Mouse (Mus musculus) heart, postnatal 0 days (tissue): ENCODE data around the gene Map2k5. TPM values are rescaled to one million over a fixed set of nuclear protein-coding genes. Genes with fewer than 3 reads are reported as not detected.

Experiments used
- ATAC-seq: fragments of 200-750 bp; cut with Nextera tagmentation; 2 replicates; pipeline ENCODE4 v1.8.0; 2017; ENCODE audit warnings: low read depth, moderate number of reproducible peaks, moderate library complexity; ENCODE audit not compliant: insufficient read depth
- DNase-seq: peaks from one replicate; pipeline ENCODE4 v3.0.0-alpha.2; 2016; ENCODE audit warnings: low spot score
- H3K27ac ChIP-seq: fragments of 300-500 bp; sonication (generic); 2 replicates; pipeline ENCODE4 v1.5.1; 2014; ENCODE audit warnings: low read depth, mild to moderate bottlenecking
- H3K27me3 ChIP-seq: fragments of 300-500 bp; sonication (generic); 2 replicates; pipeline ENCODE4 v1.6.1; 2014; ENCODE audit warnings: low read length, mixed read lengths; ENCODE audit not compliant: control insufficient read depth, insufficient read depth
- H3K36me3 ChIP-seq: fragments of 300-500 bp; sonication (generic); replicated peaks from 2 replicates; pipeline ENCODE4 v1.6.1; 2014; ENCODE audit warnings: low read length, mixed read lengths; ENCODE audit not compliant: control insufficient read depth, insufficient read depth
- H3K4me1 ChIP-seq: fragments of 300-500 bp; sonication (generic); 2 replicates; pipeline ENCODE4 v1.6.1; 2014; ENCODE audit warnings: antibody characterized with exemption; ENCODE audit not compliant: control insufficient read depth, insufficient read depth
- H3K4me2 ChIP-seq: fragments of 300-500 bp; sonication (generic); 2 replicates; pipeline ENCODE4 v1.6.1; 2014; ENCODE audit warnings: low read depth, mild to moderate bottlenecking, low read length, moderate library complexity
- H3K4me3 ChIP-seq: fragments of 300-500 bp; sonication (generic); 2 replicates; pipeline ENCODE4 v1.5.1; 2014; ENCODE audit warnings: low read depth, low read length
- H3K9ac ChIP-seq: fragments of 300-500 bp; sonication (generic); replicated peaks from 2 replicates; pipeline ENCODE4 v1.6.1; 2014; ENCODE audit warnings: low read depth, low read length, mixed read lengths
- H3K9me3 ChIP-seq: fragments of 300-500 bp; sonication (generic); replicated peaks from 2 replicates; pipeline ENCODE4 v1.6.1; 2016; ENCODE audit warnings: low read length; ENCODE audit not compliant: control insufficient read depth
- CTCF ChIP-seq: IDR thresholded peaks from 2 replicates; pipeline ENCODE4 v1.5.1; 2016; ENCODE audit warnings: antibody characterized with exemption, control low read depth, low read depth
- EP300 ChIP-seq: IDR thresholded peaks from 2 replicates; pipeline ENCODE4 v1.6.1; 2016; ENCODE audit warnings: antibody characterized with exemption, low read depth
- WGBS: fragments of 180-500 bp; shearing (Covaris S2); extraction: QIAGEN DNeasy Blood & Tissue Kit; methylation state at CpG from one replicate; pipeline ENCODE4 v1.1.7; 2014; 5-methylcytosine and 5-hydroxymethylcytosine counted together
- polyA plus RNA-seq: library from polyadenylated mRNA; unstranded; fragments of >200 nt; fragmentation: Nextera tagmentation; extraction: Ambion mirVana; gene quantifications from 2 replicates; pipeline ENCODE4 v1.2.1, GENCODE M21; 2015
- total RNA-seq: library from RNA; depleted of rRNA; stranded (reverse); fragments of >200 nt; gene quantifications from 2 replicates; pipeline ENCODE4 v1.2.3, GENCODE M21; 2014; ENCODE audit warnings: low replicate concordance

The Map2k5 gene
- total and polyA plus RNA-seq, 2 experiments from 2014 or later, result 22.6 to 33.9 TPM

DNA sequence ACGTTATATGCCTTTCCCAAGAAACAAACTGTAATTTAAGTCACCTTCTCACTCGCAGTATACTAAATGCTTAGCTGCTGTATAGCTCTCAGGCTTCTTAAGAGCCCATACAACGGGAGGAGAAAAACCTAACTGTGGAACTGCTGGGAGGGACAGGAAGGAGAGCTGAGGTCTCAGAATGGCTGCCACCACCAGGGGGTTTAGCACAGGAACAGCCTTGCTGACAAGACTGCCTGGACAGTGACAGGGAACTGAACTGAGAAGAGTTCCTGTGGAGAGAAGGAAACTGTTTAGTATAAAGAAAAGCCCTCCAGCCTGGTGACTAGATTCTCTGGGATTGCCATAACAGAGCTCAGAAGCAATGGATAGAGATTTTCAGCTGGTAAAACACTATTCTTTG lies 35.9 kb downstream of the Map2k5 start:
- WGBS, result 76% methylated on average over 3 of the region's 3 CpGs
- peaks cover 16% of the 10 kb centered on the region for H3K4me1 ChIP-seq
- TF ChIP-seq EP300, result no peak
- peak; percentile 7; the same call in 1 of the 2 replicates for TF ChIP-seq CTCF
- H3K4me3 ChIP-seq, result no peak overlapping the region
- DNase-seq (no peak), ATAC-seq (no peak)
- H3K36me3 ChIP-seq, result peaks cover 14% of the 10 kb centered on the region
- no peaks in the 10 kb centered on the region for H3K27me3 ChIP-seq
- no peak overlapping the region for H3K4me2 ChIP-seq
- H3K9me3 ChIP-seq, result no peaks in the 10 kb centered on the region
- no peak overlapping the region for H3K27ac ChIP-seq
- no peak overlapping the region for H3K9ac ChIP-seq

DNA sequence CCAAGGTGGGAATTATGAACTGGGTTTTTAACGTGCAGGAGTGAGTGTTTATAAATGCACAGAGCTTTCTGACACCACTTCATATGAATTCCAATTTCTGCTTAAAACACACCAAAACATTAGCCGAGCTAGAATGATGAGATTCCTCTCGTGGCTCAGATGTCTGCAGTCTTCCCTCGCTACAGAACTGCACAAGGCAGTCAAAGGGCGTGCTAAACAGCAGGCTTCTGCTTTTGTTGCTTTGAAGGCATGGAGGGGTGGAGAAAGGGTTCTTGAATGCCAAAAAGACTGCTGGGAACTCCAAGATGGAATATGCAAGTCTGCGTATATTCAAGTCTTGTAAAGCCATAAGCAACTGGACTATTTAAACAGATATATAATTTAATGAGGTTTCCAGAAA lies 38.4 kb downstream of the Map2k5 start:
- WGBS, result 87% methylated on average over 6 of the region's 6 CpGs
- Histone ChIP-seq H3K9ac (no peak overlapping the region), H3K27me3 (no peaks in the 10 kb centered on the region), H3K4me2 (no peak overlapping the region), H3K36me3 (peaks cover 26% of the 10 kb centered on the region), H3K27ac (no peak overlapping the region), H3K9me3 (no peaks in the 10 kb centered on the region), H3K4me1 (no peaks in the 10 kb centered on the region), H3K4me3 (no peak overlapping the region)
- ATAC-seq (no peak), DNase-seq (no peak)
- TF ChIP-seq EP300, result no peak
- TF ChIP-seq CTCF, result no peak

- peaks cover 31% of the 10 kb centered on the region for H3K36me3 ChIP-seq
Observed at GRCm38 (mm10) chr9:63338716-63339115, 39.0 kb downstream of the Map2k5 start.

DNA sequence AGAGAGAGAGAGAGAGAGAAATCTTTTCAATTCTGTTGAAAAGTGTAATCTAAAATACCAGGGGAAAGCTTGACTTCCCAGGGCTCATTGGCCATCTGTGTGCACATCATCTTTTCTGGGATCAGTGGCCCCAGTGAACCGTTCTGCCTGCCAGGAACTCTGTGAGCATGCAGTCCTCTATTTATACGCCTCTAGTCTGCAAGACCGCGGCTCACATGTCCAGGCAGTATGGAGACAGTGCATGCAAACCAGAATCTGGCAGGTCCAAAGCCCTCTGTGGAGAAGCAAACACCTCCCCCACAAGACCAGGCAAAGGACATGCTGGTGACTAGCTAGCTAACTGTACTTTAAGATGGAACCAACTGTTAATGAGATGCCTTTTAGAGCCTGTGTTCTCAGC lies 41.9 kb downstream of the Map2k5 start:
- WGBS, result 91% methylated on average over 4 of the region's 4 CpGs
- ATAC-seq, result no peak
- no peak overlapping the region for H3K9ac ChIP-seq
- no peak overlapping the region for H3K4me2 ChIP-seq
- DNase-seq, result no peak
- no peaks in the 10 kb centered on the region for H3K9me3 ChIP-seq
- peaks cover 44% of the 10 kb centered on the region for H3K36me3 ChIP-seq
- H3K27me3 ChIP-seq, result no peaks in the 10 kb centered on the region
- H3K4me1 ChIP-seq, result no peaks in the 10 kb centered on the region
- no peak overlapping the region for H3K4me3 ChIP-seq
- TF ChIP-seq CTCF (no peak), EP300 (no peak)
- no peak overlapping the region for H3K27ac ChIP-seq

More at GRCm38 (mm10) chr9:63338716-63339115, 39.0 kb downstream of the Map2k5 start:
- no peak for DNase-seq
- Histone ChIP-seq H3K27ac (no peak overlapping the region), H3K9me3 (no peaks in the 10 kb centered on the region), H3K27me3 (no peaks in the 10 kb centered on the region), H3K4me2 (no peak overlapping the region), H3K4me1 (no peaks in the 10 kb centered on the region), H3K9ac (no peak overlapping the region), H3K4me3 (no peak overlapping the region)
- no peak for TF ChIP-seq EP300
- TF ChIP-seq CTCF, result no peak
- WGBS, result 86% methylated on average over 6 of the region's 6 CpGs
- no peak for ATAC-seq

GRCm38 (mm10) chr9:63333074-63333473 lies 44.6 kb downstream of the Map2k5 start:
- DNase-seq, result no peak
- TF ChIP-seq CTCF, result peak; percentile 38
- TF ChIP-seq EP300, result no peak
- no peak overlapping the region for H3K9ac ChIP-seq
- no peaks in the 10 kb centered on the region for H3K4me1 ChIP-seq
- H3K36me3 ChIP-seq, result peaks cover 62% of the 10 kb centered on the region
- H3K27me3 ChIP-seq, result no peaks in the 10 kb centered on the region
- H3K27ac ChIP-seq, result no peak overlapping the region
- no peak overlapping the region for H3K4me2 ChIP-seq
- ATAC-seq, result no peak
- no peak overlapping the region for H3K4me3 ChIP-seq
- no peaks in the 10 kb centered on the region for H3K9me3 ChIP-seq
- WGBS, result 94% methylated on average over 2 of the region's 2 CpGs

DNA sequence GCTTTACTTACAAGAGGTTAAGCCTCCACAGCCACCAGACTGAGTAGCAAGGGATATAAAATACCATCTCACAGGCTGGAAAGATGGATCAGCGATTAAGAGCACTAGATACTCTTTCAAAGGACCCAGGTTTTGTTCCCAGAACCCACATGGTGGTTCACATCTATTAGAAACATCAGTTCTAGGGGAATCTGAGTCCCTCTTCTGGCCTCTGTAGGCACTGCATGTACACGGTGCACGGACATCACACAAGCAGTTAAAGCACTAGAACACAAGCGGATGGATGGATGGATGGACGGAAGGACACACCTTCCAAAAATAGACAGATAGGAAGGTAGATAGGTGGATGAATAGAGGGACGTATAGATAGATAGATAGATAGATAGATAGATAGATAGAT lies 46.5 kb downstream of the Map2k5 start:
- H3K36me3 ChIP-seq, result peaks cover 54% of the 10 kb centered on the region
- 92% methylated on average over 6 of the region's 6 CpGs for WGBS
- TF ChIP-seq EP300, result no peak
- no peak for TF ChIP-seq CTCF

More for the DNA sequence above, 46.5 kb downstream of the Map2k5 start:
- DNase-seq, result no peak
- Histone ChIP-seq H3K9me3 (no peaks in the 10 kb centered on the region), H3K9ac (no peak overlapping the region), H3K4me2 (no peak overlapping the region), H3K27me3 (no peaks in the 10 kb centered on the region), H3K4me1 (no peaks in the 10 kb centered on the region), H3K4me3 (no peak overlapping the region), H3K27ac (no peak overlapping the region)
- no peak for ATAC-seq
